ENCODE assay signal across 32 mouse cellular contexts in genomic region chr6:91600116-91600515, GRCm38 (mm10).
"Had no signal": no experiment of that assay in that cellular context is flagged by ENCODE, and none has a peak within 500 bp of the region (broad histone marks: within the 10 kb centered on the region; RNA-seq: fewer than 3 reads in every experiment).

No protein-coding gene starts in this region.

- H3K4me2 ChIP-seq: heart, embryonic 15.5 days; hindbrain, embryonic 12.5 days; hindbrain, embryonic 13.5 days; hindbrain, embryonic 14.5 days; hindbrain, embryonic 15.5 days; intestine, embryonic 15.5 days; kidney, embryonic 15.5 days had no signal

- H3K27ac ChIP-seq: heart, embryonic 15.5 days; hindbrain, embryonic 10.5 days; hindbrain, embryonic 12.5 days; hindbrain, embryonic 13.5 days; hindbrain, embryonic 14.5 days; hindbrain, embryonic 15.5 days; hindbrain, postnatal 0 days; intestine, embryonic 15.5 days; kidney, embryonic 15.5 days; kidney, postnatal 0 days; left cerebral cortex, adult 2 months had no signal

- H3K27me3 ChIP-seq: hindbrain, embryonic 12.5 days; hindbrain, embryonic 15.5 days; intestine, embryonic 15.5 days; kidney, embryonic 15.5 days had no signal

- ATAC-seq: hindbrain, embryonic 16.5 days; hindbrain, postnatal 0 days; inflammation-experienced regulatory T-cells, adult 6 months; intestine, embryonic 15.5 days; intestine, embryonic 16.5 days; intestine, postnatal 0 days had no signal

- H3K36me3 ChIP-seq: heart, embryonic 15.5 days; hindbrain, embryonic 10.5 days; hindbrain, embryonic 12.5 days; hindbrain, embryonic 13.5 days; hindbrain, embryonic 15.5 days; intestine, embryonic 15.5 days; kidney, embryonic 15.5 days had no signal

- H3K4me1 ChIP-seq: intestine, embryonic 15.5 days had no signal

- DNase-seq: heart, postnatal 10 days; heart, postnatal 14 days; heart, postnatal 36 days; heart, postnatal 4 days; kidney, adult 11 months; kidney, adult 18-20 months; kidney, adult 2 months; kidney, adult 8-10 months; kidney, adult 9 months; kidney, postnatal 10 days; kidney, postnatal 14 days; kidney, postnatal 25 days; kidney, postnatal 36 days; kidney, postnatal 4 days; layer of hippocampus, adult 9-11 months; layer of hippocampus, postnatal 36 days had no signal

- H3K9me3 ChIP-seq: heart, embryonic 15.5 days; hindbrain, embryonic 10.5 days; hindbrain, embryonic 12.5 days; hindbrain, embryonic 15.5 days; intestine, embryonic 15.5 days; kidney, embryonic 15.5 days had no signal

- H3K9ac ChIP-seq: heart, embryonic 15.5 days; hindbrain, embryonic 12.5 days; hindbrain, embryonic 13.5 days; hindbrain, embryonic 14.5 days; hindbrain, embryonic 15.5 days; intestine, embryonic 15.5 days; kidney, embryonic 15.5 days had no signal

- H3K4me3 ChIP-seq: heart, embryonic 15.5 days; hindbrain, embryonic 10.5 days; hindbrain, embryonic 12.5 days; hindbrain, embryonic 13.5 days; hindbrain, embryonic 15.5 days; intestine, embryonic 15.5 days; kidney, embryonic 15.5 days; layer of hippocampus, adult 2 months; left cerebral cortex, adult 2 months had no signal
